Mouse (Mus musculus): ENCODE data around the gene Hmg20a. TPM values are rescaled to one million over a fixed set of nuclear protein-coding genes. Genes with fewer than 3 reads are reported as not detected.

Gene Hmg20a
- polyA plus RNA-seq, 1 experiment from 2014 or later: 74.7 TPM

DNA sequence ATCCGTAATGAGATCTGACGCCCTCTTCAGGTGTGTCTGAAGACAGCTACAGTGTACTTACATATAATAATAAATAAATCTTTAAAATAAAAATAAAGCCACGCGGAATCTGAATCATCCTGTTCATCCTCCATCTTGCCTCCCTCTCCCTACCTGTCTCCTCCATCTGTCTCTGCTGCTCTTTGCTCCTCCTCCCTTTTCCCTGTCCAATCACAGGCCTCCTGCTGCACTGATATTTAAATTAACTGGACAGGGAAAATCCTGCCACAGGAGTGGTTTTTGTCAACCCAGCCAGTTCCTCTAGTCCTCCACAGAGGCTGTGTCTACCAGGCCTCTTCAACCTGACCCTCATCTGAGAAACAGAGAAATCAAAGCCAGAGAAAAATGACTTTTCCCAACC lies 94.1 kb downstream of the Hmg20a start:
- Histone ChIP-seq H3K27me3 (ENCODE audit: control insufficient read depth, insufficient read depth, low read length) (no peaks in the 10 kb centered on the region), H3K9me3 (ENCODE audit: control insufficient read depth, low read length) (no peaks in the 10 kb centered on the region), H3K4me3 (ENCODE audit: low read depth, low read length) (no peak overlapping the region), H3K4me1 (replicated peaks; ENCODE audit: control insufficient read depth, insufficient read depth, low read length) (no peaks in the 10 kb centered on the region; the same call in 1 of the 2 replicates), H3K36me3 (ENCODE audit: control insufficient read depth, insufficient read depth, low read length) (no peaks in the 10 kb centered on the region), H3K4me2 (ENCODE audit: low read depth, low read length, severe bottlenecking) (no peak overlapping the region), H3K27ac (ENCODE audit: low read depth, low read length) (no peak overlapping the region), H3K9ac (ENCODE audit: low read length) (no peak overlapping the region)
- DNase-seq (ENCODE audit: low spot score) (no peak), ATAC-seq (replicated peaks; ENCODE audit: low FRiP score) (no peak)
- 97% methylated on average over 4 of the region's 4 CpGs for WGBS

DNA sequence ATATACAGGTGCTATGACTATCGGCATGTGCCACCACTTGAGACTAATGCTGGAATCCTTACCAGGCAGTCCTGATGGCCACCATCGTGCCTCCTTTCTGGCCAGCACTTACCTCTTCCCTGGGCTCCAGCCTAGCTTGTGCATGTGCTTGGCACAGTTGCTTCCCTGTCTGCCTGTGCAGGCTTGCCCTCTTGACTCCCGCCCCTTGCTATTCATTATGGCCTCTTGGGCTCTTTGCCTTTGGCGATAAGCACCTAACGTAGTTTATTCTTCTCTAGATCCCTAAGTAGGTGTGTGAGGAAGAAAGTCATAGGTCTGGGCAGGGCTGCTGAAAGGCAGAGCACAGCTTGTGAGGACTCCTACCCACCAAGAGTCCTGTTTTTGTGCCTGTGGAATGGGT lies 96.7 kb downstream of the Hmg20a start:
- 76% methylated on average over 5 of the region's 5 CpGs for WGBS
- Histone ChIP-seq H3K27ac (ENCODE audit: low read depth, low read length) (no peak overlapping the region), H3K9me3 (ENCODE audit: control insufficient read depth, low read length) (no peaks in the 10 kb centered on the region), H3K27me3 (ENCODE audit: control insufficient read depth, insufficient read depth, low read length) (no peaks in the 10 kb centered on the region), H3K4me3 (ENCODE audit: low read depth, low read length) (no peak overlapping the region), H3K36me3 (ENCODE audit: control insufficient read depth, insufficient read depth, low read length) (no peaks in the 10 kb centered on the region), H3K4me1 (replicated peaks; ENCODE audit: control insufficient read depth, insufficient read depth, low read length) (no peaks in the 10 kb centered on the region; the same call in 1 of the 2 replicates), H3K9ac (ENCODE audit: low read length) (no peak overlapping the region), H3K4me2 (ENCODE audit: low read depth, low read length, severe bottlenecking) (no peak overlapping the region)
- no peak for ATAC-seq (replicated peaks; ENCODE audit: low FRiP score)
- no peak for DNase-seq (ENCODE audit: low spot score)

DNA sequence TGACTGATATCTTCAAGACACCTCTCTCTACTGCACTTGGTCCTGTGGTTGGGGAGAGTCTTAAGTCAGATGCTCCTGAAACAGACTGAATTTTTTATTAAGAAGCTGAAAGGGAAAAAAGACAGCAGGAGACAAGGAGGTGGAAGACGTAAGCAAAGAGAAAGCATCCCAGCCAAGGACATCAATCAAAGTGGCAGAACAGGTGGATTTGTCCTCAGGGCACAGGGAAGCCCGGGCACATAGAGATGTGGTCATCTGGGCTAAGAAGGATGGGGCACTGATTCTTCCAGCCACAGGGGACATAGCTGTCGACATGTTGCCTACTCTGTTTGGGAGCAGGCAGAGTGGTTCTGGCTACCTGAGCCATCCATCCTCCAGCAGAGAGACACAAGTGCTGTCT lies 97.8 kb downstream of the Hmg20a start:
- no peaks in the 10 kb centered on the region for H3K36me3 ChIP-seq (ENCODE audit: control insufficient read depth, insufficient read depth, low read length)
- H3K4me2 ChIP-seq (ENCODE audit: low read depth, low read length, severe bottlenecking): no peak overlapping the region
- 86% methylated on average over 3 of the region's 3 CpGs for WGBS
- H3K4me1 ChIP-seq (replicated peaks; ENCODE audit: control insufficient read depth, insufficient read depth, low read length): no peaks in the 10 kb centered on the region; the same call in 1 of the 2 replicates
- no peak overlapping the region for H3K4me3 ChIP-seq (ENCODE audit: low read depth, low read length)
- no peak for ATAC-seq (replicated peaks; ENCODE audit: low FRiP score)
- H3K9me3 ChIP-seq (ENCODE audit: control insufficient read depth, low read length): no peaks in the 10 kb centered on the region
- no peak overlapping the region for H3K27ac ChIP-seq (ENCODE audit: low read depth, low read length)
- no peak overlapping the region for H3K9ac ChIP-seq (ENCODE audit: low read length)
- H3K27me3 ChIP-seq (ENCODE audit: control insufficient read depth, insufficient read depth, low read length): no peaks in the 10 kb centered on the region
- DNase-seq (ENCODE audit: low spot score): no peak

DNA sequence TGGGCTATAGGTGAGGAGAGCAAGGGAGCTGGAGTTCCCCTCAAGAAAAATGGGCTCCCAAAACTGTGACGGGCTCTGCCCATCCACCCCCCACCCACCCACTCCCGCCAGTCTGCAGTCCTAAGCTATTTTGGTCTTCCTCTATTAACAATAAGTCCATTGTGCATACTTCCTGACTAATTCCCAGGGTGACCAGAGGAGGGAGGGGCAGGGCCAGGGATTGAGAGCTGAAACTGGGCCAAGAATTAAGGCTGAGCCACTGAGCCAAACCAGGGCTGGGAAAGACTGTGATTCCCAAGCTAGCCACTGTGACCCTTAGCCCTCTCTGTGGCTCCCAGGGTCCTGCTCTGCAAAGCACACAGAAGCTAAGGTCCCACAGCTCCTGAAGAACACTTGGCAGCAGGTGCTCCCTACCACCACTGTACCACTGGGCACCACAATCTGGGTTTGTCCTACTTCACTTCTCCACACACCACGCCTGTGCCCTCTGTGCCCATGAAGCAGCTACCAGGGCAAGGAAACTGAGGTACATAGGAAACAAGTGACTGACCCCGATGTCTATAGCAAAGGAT lies 98.4 kb downstream of the Hmg20a start:
- ATAC-seq (replicated peaks; ENCODE audit: low FRiP score): no peak
- no peak for DNase-seq (ENCODE audit: low spot score)
- H3K4me2 ChIP-seq (ENCODE audit: low read depth, low read length, severe bottlenecking): no peak overlapping the region
- H3K27me3 ChIP-seq (ENCODE audit: control insufficient read depth, insufficient read depth, low read length): no peaks in the 10 kb centered on the region
- H3K9me3 ChIP-seq (ENCODE audit: control insufficient read depth, low read length): no peaks in the 10 kb centered on the region
- WGBS: 53% methylated on average over 4 of the region's 4 CpGs
- H3K4me1 ChIP-seq (replicated peaks; ENCODE audit: control insufficient read depth, insufficient read depth, low read length): no peaks in the 10 kb centered on the region; the same call in 1 of the 2 replicates
- no peak overlapping the region for H3K9ac ChIP-seq (ENCODE audit: low read length)
- H3K27ac ChIP-seq (ENCODE audit: low read depth, low read length): no peak overlapping the region
- H3K4me3 ChIP-seq (ENCODE audit: low read depth, low read length): no peak overlapping the region
- no peaks in the 10 kb centered on the region for H3K36me3 ChIP-seq (ENCODE audit: control insufficient read depth, insufficient read depth, low read length)

DNA sequence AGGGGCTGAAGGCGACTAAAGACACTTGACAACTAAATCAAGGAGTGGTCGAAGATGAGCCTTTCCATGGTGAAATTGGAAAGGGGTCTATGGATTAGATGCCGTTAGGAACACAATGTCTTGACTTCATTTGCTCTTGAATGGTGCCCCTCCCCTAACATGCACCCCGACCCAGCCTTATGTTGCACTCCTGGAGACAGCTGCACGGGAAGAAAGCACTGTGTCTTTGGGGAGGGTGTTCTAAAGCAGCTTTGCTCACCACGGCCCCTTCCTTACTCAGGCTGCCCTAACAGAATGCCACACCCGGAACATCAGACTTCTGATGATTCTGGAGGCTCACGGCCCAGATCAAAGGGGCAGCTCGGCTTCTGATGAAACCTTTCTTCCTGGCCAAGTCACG lies 103.9 kb downstream of the Hmg20a start:
- Histone ChIP-seq H3K36me3 (ENCODE audit: control insufficient read depth, insufficient read depth, low read length) (no peaks in the 10 kb centered on the region), H3K4me2 (ENCODE audit: low read depth, low read length, severe bottlenecking) (no peak overlapping the region), H3K27me3 (ENCODE audit: control insufficient read depth, insufficient read depth, low read length) (no peaks in the 10 kb centered on the region), H3K4me3 (ENCODE audit: low read depth, low read length) (no peak overlapping the region), H3K9me3 (ENCODE audit: control insufficient read depth, low read length) (no peaks in the 10 kb centered on the region), H3K4me1 (replicated peaks; ENCODE audit: control insufficient read depth, insufficient read depth, low read length) (no peaks in the 10 kb centered on the region), H3K27ac (ENCODE audit: low read depth, low read length) (no peak overlapping the region), H3K9ac (ENCODE audit: low read length) (no peak overlapping the region)
- ATAC-seq (replicated peaks; ENCODE audit: low FRiP score): no peak
- 73% methylated on average over 10 of the region's 10 CpGs for WGBS
- no peak for DNase-seq (ENCODE audit: low spot score)

DNA sequence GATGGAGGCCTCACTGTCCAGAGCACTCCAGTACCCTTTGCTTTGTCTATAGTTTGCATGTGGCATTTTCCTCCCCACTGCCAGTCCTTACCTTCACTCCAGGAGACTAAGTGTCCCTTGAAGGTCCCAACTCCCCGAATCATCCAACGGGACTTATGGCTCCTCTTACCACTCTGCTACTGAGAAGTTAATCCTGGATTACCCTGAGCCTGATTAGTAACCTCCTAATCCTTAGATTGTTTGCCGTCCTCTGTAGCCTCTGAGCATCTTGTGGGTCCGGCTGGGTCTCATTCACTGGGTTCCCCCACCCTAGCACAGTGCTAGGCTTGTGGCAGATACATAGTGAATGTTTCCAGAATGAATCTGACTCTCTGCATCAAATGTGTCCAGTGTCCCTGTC lies 109.5 kb downstream of the Hmg20a start:
- no peaks in the 10 kb centered on the region for H3K9me3 ChIP-seq (ENCODE audit: control insufficient read depth, low read length)
- ATAC-seq (replicated peaks; ENCODE audit: low FRiP score) (no peak), DNase-seq (ENCODE audit: low spot score) (no peak)
- no peak overlapping the region for H3K4me3 ChIP-seq (ENCODE audit: low read depth, low read length)
- H3K27me3 ChIP-seq (ENCODE audit: control insufficient read depth, insufficient read depth, low read length): peaks cover 2% of the 10 kb centered on the region; the same call in 1 of the 2 replicates
- no peak overlapping the region for H3K9ac ChIP-seq (ENCODE audit: low read length)
- H3K4me1 ChIP-seq (replicated peaks; ENCODE audit: control insufficient read depth, insufficient read depth, low read length): no peaks in the 10 kb centered on the region
- WGBS: 20% methylated on average over 4 of the region's 4 CpGs
- no peak overlapping the region for H3K27ac ChIP-seq (ENCODE audit: low read depth, low read length)
- H3K4me2 ChIP-seq (ENCODE audit: low read depth, low read length, severe bottlenecking): no peak overlapping the region
- no peaks in the 10 kb centered on the region for H3K36me3 ChIP-seq (ENCODE audit: control insufficient read depth, insufficient read depth, low read length)

DNA sequence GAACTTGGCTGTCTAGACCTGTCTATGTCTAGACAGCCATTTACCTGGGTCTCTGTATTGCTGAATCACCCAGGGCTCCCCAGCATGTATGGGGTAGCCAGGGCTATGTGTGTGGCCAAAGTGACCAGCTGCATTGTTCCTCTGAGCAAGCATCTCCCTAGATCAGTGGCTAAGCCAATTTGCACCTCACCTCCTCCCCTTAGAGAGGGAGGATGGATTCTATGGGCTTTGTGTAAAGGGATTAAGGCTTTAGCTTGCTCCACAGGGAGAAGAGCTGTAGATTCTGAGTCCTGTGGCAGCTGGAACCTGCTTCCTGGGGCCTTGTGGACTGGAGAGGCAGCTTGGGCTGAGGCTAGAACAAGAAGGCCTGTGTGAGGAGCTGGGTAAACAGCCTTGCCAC lies 113.6 kb downstream of the Hmg20a start:
- ATAC-seq (replicated peaks; ENCODE audit: low FRiP score) (no peak), DNase-seq (ENCODE audit: low spot score) (no peak)
- no peaks in the 10 kb centered on the region for H3K9me3 ChIP-seq (ENCODE audit: control insufficient read depth, low read length)
- H3K36me3 ChIP-seq (ENCODE audit: control insufficient read depth, insufficient read depth, low read length): no peaks in the 10 kb centered on the region
- no peak overlapping the region for H3K4me2 ChIP-seq (ENCODE audit: low read depth, low read length, severe bottlenecking)
- H3K27ac ChIP-seq (ENCODE audit: low read depth, low read length): no peak overlapping the region
- H3K4me3 ChIP-seq (ENCODE audit: low read depth, low read length): no peak overlapping the region
- peaks cover 9% of the 10 kb centered on the region; the same call in 1 of the 2 replicates for H3K27me3 ChIP-seq (ENCODE audit: control insufficient read depth, insufficient read depth, low read length)
- H3K4me1 ChIP-seq (replicated peaks; ENCODE audit: control insufficient read depth, insufficient read depth, low read length): peaks cover 6% of the 10 kb centered on the region; the same call in 1 of the 2 replicates
- H3K9ac ChIP-seq (ENCODE audit: low read length): no peak overlapping the region

DNA sequence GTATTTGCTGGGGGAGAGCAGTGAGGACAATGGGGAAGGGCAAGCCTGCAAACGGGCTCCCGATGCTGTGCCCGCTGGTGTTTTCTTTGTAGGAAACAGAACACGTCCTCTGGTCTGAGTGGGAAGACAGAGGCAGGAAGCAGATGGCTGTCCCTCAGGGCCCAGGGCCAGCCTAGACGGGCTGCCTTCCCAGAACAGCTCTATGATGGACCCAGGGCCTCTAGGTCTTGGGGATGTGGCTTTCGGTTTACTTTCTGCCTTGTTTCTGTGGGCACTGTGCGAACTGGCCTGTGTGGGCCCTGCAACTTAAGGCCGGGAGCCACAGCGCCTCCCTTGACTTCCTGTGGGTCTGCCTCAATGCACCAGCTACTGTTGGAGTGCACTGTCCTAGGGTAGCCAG lies 115.5 kb downstream of the Hmg20a start:
- no peak overlapping the region for H3K9ac ChIP-seq (ENCODE audit: low read length)
- H3K27me3 ChIP-seq (ENCODE audit: control insufficient read depth, insufficient read depth, low read length): peaks cover 9% of the 10 kb centered on the region; the same call in 1 of the 2 replicates
- H3K4me1 ChIP-seq (replicated peaks; ENCODE audit: control insufficient read depth, insufficient read depth, low read length): peaks cover 6% of the 10 kb centered on the region; the same call in 1 of the 2 replicates
- H3K9me3 ChIP-seq (ENCODE audit: control insufficient read depth, low read length): no peaks in the 10 kb centered on the region
- no peak overlapping the region for H3K27ac ChIP-seq (ENCODE audit: low read depth, low read length)
- WGBS: 71% methylated on average over 9 of the region's 9 CpGs
- DNase-seq (ENCODE audit: low spot score) (no peak), ATAC-seq (replicated peaks; ENCODE audit: low FRiP score) (no peak)
- H3K36me3 ChIP-seq (ENCODE audit: control insufficient read depth, insufficient read depth, low read length): no peaks in the 10 kb centered on the region
- no peak overlapping the region for H3K4me2 ChIP-seq (ENCODE audit: low read depth, low read length, severe bottlenecking)
- no peak overlapping the region for H3K4me3 ChIP-seq (ENCODE audit: low read depth, low read length)

DNA sequence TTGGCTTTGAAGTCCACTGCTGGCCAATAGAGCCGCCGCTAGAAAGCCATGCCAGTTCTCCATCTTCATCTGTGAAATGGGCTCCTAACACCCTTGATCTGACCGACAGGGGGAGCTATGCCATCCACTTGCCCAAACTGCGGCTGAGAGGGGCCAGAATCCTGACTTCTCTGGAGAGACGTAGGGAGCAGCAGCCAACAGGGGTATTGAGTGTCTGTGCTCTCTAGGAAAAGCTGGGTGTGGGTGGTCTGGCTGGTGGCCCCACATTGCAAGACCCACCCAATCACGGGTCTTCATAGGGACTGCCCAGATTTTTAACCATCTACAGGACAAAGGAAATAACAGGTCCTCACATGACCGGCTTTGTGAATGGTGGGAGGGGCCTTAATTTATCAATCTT lies 116.3 kb downstream of the Hmg20a start:
- Histone ChIP-seq H3K27ac (ENCODE audit: low read depth, low read length) (no peak overlapping the region), H3K4me3 (ENCODE audit: low read depth, low read length) (no peak overlapping the region), H3K36me3 (ENCODE audit: control insufficient read depth, insufficient read depth, low read length) (no peaks in the 10 kb centered on the region), H3K9me3 (ENCODE audit: control insufficient read depth, low read length) (no peaks in the 10 kb centered on the region), H3K9ac (ENCODE audit: low read length) (no peak overlapping the region), H3K4me1 (replicated peaks; ENCODE audit: control insufficient read depth, insufficient read depth, low read length) (peaks cover 6% of the 10 kb centered on the region; the same call in 1 of the 2 replicates), H3K4me2 (ENCODE audit: low read depth, low read length, severe bottlenecking) (no peak overlapping the region), H3K27me3 (ENCODE audit: control insufficient read depth, insufficient read depth, low read length) (peaks cover 9% of the 10 kb centered on the region; the same call in 1 of the 2 replicates)
- no peak for DNase-seq (ENCODE audit: low spot score)
- no peak for ATAC-seq (replicated peaks; ENCODE audit: low FRiP score)
- 45% methylated on average over 7 of the region's 7 CpGs for WGBS

Data from forebrain, embryonic 11.5 days (tissue).